Mouse (Mus musculus) heart, adult 11 months (tissue): ENCODE data around the gene Gm10961.

Experiments
- DNase-seq: peaks from one replicate; pipeline ENCODE4 v3.0.0; 2022

Gm10961 gene

DNA sequence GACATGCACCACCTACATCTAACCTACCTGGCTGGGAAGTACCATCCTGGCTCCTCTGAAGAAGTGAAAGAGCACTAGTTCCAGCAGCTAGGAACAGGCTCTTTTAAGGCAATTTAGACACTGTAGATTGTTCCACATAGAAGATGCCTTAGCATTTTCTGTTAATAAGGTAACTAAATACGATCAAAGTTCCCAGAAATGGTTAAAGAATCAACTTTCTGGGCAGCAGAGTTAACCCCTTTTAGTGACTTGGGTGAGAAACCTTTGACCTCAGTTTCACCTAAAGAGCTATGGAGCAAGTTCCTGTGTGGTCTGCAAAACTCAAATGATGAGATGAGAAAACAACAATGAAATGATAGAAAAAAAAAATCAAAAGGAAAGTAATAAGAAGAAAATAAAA lies 33.5 kb downstream of the Gm10961 start:
- peak; percentile 4 for DNase-seq

DNA sequence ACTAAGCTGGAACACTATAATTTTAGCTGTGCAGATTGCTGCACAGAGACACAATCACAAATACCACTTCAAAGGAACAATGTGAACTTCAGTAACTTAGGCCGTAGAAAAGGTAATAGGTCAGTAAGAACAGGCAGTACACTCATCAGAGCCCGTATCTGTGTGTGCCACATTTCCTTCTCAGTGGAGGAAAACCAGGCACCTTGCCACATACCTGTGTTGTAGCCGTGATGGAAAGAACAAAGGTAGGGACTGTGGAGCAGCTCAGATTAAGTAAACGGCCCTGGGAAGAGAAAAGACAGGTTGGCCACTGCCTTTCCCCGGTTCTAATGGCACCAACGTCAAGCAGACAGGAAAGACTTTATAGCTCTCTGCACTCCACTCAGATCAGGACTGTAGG lies 36.3 kb downstream of the Gm10961 start:
- DNase-seq, result peak; percentile 21

GRCm38 (mm10) chr3:107668786-107669185 lies 37.7 kb downstream of the Gm10961 start:
- peak; percentile 65 for DNase-seq

DNA sequence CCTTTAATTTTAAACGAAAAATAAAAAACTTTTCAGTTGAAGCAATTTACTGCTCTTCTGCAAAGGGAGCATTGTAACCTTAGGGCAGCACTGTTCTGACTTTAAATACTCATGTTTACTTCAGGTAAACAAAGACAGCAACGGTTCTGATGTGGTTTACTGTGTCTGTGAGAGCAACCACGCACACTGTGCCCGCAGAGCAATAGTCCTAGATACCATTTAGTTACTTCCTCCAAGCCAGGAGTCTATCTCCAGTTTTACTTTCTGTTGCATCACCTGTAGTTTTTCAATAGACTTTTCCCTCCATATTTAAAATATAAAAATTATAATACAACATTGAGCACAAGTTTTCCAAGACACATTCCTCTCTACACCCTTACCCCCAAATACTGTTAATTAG lies 39.4 kb downstream of the Gm10961 start:
- DNase-seq, result no peak

DNA sequence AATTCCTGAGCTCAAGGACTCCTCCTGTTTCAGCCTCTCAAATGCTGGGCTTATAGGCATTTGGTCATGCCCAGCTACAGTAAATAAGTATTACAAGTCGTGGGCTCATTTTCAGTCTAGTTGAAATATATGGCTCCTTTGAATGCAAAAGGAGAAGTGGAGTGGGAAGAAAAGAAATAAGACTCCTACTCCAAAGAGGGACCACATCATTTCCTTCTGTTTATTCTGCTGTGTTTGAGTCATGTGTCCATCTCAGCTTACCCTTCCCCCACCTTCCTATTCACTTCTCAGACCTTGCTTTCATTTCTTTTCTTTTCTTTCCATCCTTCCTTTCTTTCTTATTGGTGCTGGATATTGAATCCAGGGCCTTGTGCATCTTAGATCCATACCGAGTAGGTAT lies 40.4 kb downstream of the Gm10961 start:
- no peak for DNase-seq

DNA sequence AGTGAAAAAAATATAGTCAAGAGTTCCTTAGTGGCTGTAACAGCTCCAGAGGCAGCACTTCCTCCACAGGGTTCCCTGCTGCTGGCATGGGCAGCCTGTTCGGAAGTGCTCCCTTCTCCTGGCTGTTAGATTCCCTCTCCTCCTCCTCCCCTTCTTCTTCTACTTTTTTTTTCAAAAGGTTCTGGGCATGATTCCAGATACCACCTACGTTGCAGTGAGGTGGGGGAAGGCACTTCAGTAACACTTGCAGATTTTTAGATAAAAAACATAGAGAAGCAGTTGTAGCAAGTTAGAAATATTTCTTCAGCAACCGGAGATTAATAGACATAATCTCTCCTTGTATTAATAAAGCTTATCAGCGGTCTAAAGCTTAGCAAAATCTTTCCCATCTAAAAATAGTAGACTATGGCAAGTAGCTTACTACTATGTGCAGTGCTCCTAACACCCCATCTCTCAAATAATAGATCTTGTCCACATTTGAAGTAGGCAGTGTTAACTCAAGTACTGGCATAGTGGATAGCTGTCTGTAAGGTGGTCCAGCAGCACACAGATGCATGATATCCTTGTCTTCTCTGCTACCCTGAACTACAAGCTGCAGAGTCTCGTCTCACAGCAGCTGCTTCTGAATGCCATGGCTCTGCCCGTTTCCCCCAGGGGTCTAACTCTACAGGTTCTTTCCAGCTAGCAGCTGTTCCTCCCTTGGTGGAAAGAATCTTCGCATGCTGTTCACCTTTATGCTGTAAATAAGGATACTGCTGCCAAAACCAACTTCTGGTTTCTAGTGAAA lies 49.9 kb downstream of the Gm10961 start:
- peak; percentile 95 for DNase-seq
